Mouse (Mus musculus) CD4-positive, CD25-positive, alpha-beta regulatory T cell, adult 2 months (primary cell): ENCODE data around the gene Noxo1.

Experiments
- DNase-seq: peaks from one replicate; pipeline ENCODE4 v3.0.0-alpha.2; 2012; ENCODE audit warnings: low read depth, low spot score

Noxo1 gene

GRCm38 (mm10) chr17:24739926-24740325 is 43.9 kb downstream of the Noxo1 start:
- DNase-seq, result no peak

GRCm38 (mm10) chr17:24742307-24742706 is 46.3 kb downstream of the Noxo1 start:
- no peak for DNase-seq

DNA sequence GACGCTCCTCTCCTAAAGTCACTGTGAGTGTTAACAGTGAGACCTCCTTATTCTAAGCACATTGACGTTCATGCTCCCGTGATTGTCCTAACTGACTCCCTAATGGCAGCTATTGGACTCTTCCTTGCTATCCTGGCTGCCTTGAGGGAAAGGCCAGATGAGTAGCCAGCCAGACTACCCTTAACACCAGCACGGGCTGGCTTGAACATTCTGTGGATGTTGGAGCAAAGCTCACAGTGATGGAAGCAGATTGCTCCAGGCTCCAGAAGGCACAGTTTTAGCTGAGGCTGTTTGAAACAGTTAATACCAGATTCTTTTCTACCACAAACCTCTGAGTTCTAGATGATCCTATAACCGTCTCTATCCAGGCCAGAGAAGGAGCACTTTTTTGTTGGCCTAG is 47.9 kb downstream of the Noxo1 start:
- no peak for DNase-seq

- DNase-seq, result no peak
Observed at GRCm38 (mm10) chr17:24744381-24744780, 48.3 kb downstream of the Noxo1 start.

DNA sequence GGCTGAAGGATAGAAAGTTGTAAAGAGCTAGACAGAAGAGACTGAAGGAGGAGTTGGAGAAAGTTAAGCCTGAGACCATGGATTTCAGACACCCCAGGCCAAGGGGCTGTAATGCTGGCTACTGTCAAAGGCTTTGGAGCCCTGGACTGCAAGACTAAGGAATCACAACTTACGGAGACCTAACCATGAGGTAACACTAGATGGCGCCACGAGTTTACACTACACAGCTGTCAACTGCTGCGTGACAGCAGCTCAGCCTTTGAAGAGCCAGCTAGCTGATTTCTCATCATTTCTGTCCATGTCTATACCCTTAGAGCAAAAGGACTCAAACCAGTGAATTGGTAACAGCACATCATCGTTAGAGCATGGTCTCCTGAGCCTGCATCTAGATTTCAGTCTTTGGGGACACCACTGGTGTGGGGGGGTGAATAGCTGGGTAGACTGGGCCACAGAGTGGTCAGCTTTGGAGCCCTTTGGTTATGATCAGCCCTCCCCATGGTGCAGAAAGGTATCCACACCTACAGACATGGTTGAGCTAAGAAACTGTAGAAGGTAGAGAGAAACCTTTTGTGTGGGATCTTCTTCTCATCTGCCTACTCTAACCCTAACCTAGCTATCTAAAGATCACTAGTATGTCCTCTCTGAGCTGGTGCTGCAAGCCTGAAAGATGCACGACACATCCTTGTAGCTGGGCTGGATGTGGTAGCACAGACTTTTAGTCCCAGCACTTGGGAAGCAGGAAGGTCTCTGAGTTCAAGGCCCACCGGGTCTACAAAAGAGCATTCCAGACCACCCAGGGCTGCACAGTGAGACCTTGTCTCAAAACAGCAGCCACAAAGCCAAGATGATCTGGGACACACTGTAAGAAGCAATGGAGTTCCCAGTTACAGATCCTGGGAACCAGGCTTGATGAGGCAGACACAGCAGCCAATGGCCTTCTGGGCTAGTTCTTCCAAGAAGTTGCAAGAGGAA is 49.8 kb downstream of the Noxo1 start:
- peak; percentile 93 for DNase-seq

- no peak for DNase-seq
Observed at GRCm38 (mm10) chr17:24746986-24747385, 51.0 kb downstream of the Noxo1 start.
